Mouse (Mus musculus) spleen, postnatal 10 days (tissue): ENCODE data around the gene Itpkc.

ENCODE experiments used
- DNase-seq, 2 experiments: peaks; one replicate each; pipeline ENCODE4 v3.0.0; 2021 to 2022; ENCODE audit warnings: low spot score in 2 of 2

The Itpkc gene

DNA sequence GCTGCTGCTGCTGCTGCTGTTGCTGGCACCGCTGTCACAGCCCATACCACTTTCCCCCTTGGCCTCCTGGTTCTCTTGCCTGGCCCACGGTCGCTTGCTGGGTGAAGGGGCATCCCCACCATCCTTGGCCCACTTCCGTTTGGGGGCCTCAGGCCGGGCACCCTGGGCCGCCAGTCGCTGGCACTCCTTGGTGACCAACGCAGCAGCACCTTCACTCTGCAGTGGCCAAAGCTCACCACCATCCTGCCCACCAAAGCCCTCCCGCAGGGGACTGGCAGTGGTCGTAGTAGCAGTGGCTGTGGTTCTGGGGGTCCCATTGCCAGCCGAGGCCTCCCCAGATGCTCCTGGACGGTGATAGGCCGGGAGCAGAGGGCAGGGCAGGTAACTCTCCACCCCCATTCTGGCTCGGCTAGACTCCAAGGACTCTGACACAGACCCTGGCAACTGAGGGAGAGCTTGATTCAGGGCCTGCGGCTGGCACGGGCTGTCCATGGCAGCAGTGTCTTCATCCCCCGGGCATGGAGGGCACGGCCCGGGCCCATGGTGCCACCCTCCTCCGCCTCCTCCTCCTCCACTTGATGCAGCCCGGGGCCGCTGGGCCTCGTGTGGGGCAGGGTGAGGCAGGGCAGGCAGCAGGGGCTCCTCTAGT is 63.3 kb downstream of the Itpkc start:
- no peak for DNase-seq

DNA sequence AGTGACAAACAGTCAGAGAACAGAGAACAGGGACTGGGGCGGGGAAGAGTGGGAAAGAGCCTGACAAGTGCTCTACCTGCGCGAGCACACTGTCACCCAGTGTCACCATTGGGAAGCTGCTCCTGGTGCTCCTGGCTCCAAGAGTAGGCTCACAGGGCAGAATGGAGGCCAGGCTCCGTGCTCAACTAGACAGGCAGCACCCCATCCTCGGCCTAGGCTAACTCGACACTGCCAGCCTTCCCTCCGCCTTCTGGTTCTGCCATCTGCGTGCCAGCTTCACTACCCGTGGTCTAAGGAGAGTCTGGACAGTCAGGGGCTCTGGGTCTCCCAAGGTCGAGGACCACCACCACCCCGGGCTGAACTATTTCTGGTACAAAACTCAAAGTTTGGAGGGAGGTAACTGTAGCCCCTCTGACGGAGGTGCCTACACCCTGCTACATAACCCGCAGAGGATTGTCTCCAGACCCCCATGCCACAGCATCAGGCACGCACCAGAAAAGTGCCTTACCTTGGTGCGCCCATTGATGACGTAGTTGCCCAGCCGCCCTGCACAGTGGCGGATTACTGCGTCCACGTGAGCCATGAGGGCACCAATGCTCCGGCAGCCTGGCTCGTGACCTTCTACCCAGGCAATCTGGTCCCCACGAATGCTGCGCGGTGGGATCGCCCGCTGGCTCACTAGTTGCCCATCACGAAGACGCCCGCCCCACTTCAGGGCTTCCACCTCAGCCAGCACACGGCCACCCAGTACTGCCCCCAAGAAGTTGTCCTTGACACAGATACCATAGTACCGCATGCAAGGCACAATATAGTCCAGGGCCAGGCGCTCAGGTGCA is 64.1 kb downstream of the Itpkc start:
- no peak for DNase-seq

DNA sequence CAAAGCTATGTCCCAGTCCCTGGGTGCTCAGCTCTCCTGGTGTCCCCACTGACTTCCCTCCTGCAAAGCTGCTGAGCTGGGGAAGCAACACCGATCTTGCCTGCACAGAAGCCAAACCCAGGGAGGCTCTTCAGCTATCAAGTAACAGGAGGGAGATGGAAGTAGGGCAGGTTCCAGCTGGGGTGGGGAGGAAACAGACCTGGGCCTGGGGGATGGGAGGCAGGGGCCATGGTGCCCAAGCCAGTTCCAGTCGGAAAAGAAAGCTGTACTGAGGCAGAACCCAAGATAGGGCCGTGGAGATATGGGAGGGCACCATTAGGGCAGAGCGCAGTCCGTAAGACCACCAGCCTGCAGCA is 65.0 kb downstream of the Itpkc start:
- DNase-seq = no peak

DNA sequence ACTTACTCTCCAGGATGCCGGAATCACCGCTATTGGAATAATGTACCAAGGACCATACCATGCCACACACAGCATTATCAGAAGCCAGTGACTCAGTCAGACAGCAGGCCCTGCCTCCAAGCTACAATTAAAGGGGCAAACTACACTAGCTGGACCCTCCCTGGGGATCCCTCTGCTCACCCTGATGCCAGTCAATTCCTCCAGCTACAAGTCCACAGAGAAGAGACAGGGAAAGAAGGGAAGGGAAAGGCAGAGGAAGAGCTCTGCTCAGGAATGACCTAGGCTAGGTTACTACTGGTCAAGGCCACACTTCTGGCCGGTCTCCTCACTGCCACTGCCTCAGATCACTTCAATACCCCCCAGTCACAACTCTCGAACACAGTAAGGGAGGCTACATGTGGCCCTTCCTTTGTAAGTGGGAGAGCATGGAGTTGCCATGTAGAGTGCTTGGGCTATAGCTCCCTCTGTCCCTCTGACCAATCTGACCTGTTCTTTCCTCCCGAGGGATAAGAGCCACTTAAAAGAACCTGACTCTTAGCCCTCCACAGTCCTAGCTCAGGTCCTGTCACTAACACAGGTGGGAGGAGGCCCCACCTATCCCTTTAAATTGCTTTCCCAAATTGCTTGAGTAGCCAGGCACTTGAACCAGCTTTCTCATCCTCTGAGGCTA is 65.5 kb downstream of the Itpkc start:
- no peak for DNase-seq

DNA sequence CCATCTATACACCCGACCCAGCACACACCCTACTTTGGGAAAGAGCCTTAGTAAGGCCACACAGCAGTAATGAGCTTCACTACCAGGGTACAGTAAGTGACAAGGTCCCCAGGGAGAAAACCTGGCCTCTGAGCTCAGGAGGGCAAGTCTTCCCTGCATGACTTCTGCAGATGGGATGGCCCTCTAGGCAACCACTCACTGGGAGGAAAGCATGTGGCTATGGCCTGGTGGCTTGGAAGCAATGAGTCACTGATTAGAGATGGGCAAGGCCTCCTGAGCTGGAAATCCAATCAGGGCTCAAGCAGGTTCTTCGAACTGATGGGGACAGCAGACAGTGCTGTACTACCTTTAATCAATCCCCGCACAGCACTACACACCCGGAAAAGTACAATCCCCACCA is 66.7 kb downstream of the Itpkc start:
- no peak for DNase-seq

DNA sequence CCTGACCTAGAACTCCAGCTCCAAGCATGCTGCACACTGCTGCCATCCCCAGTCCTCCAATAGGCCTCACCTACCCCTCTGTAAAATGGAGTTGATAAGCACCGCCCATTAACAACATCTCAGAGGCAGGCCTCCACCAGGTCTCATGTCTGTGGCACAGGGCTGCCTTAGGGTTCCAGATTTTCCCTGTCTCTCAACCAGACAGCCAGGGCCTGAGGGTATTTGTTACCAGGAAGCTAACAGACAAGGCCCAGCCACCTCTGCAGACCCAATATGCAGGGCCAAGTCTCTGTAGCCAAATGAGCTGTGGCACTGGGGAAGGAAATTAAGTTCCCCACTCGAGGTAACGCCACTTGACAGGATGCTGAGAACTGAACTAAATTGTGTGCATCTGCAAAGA is 67.5 kb downstream of the Itpkc start:
- DNase-seq = no peak

DNA sequence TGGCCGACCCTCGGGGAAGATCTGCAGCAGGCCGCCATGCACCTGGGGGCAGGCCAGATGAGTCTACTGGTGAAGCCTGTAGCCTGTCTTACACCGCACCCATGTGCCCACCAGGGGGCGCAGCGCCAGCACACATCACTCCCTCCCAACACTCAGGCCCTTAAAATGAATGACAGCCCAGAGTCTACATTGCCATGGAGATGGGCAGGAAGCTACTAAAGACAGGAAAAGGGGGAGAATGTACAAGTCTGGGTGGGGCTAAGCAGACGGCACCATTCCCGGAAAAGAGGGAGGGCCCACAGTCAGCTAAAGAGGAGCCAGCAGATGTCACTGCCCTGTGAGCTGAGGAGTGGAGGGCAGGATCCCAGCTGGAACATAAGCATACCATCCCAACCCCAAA is 68.6 kb downstream of the Itpkc start:
- DNase-seq = peak; percentile 79 to 91

DNA sequence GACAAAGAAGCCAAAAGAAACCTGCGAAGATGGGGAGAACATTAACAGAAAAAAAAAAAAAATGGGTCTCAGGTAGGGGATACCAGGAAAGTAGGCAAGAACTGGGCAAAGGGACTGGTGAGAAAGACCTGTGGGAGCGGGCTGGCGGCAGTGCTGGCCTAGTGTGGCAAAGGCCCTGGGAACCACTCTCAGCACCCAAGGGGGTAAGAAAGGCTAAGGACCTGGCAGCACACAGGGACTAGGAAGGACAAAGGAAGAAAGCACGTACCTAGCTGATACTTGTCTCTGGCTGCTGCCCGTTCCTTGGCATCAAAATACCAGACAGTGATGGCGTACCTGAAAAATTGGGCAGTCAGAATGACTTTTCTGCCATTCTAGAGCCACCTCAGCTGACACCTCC is 69.2 kb downstream of the Itpkc start:
- DNase-seq = no peak

DNA sequence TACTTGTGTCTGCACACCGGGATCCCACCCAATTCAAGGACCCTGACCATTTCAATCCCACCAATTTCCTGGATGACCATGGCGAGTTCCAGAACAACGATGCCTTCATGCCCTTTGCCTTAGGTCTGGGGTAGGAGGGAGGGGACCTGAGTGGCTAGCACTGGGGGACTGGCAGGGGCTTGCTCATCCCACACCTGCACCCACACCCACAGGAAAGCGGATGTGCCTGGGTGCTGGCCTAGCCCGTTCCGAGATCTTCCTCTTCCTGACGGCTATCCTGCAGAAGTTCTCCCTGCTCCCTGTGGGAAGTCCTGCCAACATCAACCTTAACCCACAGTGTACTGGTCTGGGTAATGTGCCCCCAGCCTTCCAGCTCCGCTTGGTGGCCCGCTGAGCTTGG is 70.3 kb downstream of the Itpkc start:
- DNase-seq = no peak
